Mouse (Mus musculus) neural tube, embryonic 14.5 days (tissue): ENCODE results near the gene Snurf. TPM values are rescaled to one million over a fixed set of nuclear protein-coding genes. Genes with fewer than 3 reads are reported as not detected.

ENCODE experiments used
- polyA plus RNA-seq: library from polyadenylated mRNA; unstranded; fragments of >200 nt; fragmentation: Nextera tagmentation; extraction: Ambion mirVana; gene quantifications from 2 replicates; pipeline ENCODE4 v1.2.1, GENCODE M21; 2014

Gene Snurf
- polyA plus RNA-seq, 1 experiment from 2014 or later = 684 TPM

Other genes with a start within 250 kb of the Snurf start
- 7.2 and 10.6 TPM in 2 replicates for gene Gm38393, start within 50 bp of the Snurf start, polyA plus RNA-seq
- 977 and 1,218 TPM in 2 replicates for gene Snrpn, start 135.2 kb upstream of the Snurf start, polyA plus RNA-seq